Mouse (Mus musculus): Measurements from ENCODE around the gene Cdc73. TPM values are rescaled to one million over a fixed set of nuclear protein-coding genes. Genes with fewer than 3 reads are reported as not detected.

Gene Cdc73
- polyA plus RNA-seq, 1 experiment from 2014 or later = 18.2 TPM

DNA sequence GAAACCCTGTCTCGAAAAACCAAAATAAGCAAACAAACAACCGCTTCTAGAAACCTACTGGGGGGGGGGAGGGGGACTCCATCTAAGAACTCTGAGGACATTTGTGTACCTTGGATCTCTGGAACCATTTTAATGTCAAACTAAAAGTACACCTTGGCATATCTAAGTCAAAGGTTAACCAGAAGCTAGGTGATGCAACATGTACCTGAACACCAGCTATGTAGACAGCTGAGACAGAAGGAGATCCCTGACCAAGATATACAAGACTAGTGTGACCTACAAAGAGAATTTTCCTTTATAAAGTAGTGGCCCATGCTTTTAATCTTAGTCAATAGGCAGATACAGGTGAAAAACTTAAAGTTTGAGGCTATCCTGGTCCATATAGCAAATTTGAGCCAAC, 39.5 kb downstream of the Cdc73 start:
- H3K9ac ChIP-seq = no peak overlapping the region
- H3K4me1 ChIP-seq = no peaks in the 10 kb centered on the region
- H3K9me3 ChIP-seq = no peaks in the 10 kb centered on the region
- H3K4me3 ChIP-seq = no peak overlapping the region
- no peak for ATAC-seq (replicated peaks)
- no peak overlapping the region for H3K27ac ChIP-seq
- H3K27me3 ChIP-seq (replicated peaks) = no peaks in the 10 kb centered on the region
- WGBS = 100% methylated on average over 2 of the region's 2 CpGs
- no peak overlapping the region for H3K4me2 ChIP-seq
- 0 out of 2 replicates have a peak, but pooled peaks cover 5% of the 10 kb centered on the region for H3K36me3 ChIP-seq (replicated peaks)

DNA sequence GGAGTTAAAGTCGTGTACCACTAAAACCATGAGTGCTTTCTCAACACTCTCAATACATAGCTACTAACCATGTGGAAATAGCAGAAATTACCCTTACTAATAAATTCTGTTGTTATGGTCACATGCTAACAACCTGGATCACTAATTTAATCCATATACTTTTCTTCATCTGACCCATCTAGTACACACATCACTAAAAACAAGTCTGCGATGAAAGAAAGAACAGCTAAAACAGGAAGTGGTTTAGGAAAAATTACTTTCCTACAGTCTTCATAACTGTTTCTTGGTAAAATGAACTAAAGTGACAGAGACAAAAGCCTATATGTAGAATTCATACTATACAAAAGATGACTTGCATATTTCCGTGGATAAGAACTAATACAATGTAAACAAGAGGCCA, 49.0 kb downstream of the Cdc73 start:
- Histone ChIP-seq H3K36me3 (replicated peaks) (no peaks in the 10 kb centered on the region), H3K9ac (no peak overlapping the region), H3K4me3 (no peak overlapping the region), H3K27ac (no peak overlapping the region), H3K27me3 (replicated peaks) (no peaks in the 10 kb centered on the region), H3K9me3 (no peaks in the 10 kb centered on the region), H3K4me2 (no peak overlapping the region), H3K4me1 (no peaks in the 10 kb centered on the region)
- WGBS = 89% methylated on average over 3 of the region's 3 CpGs
- no peak for ATAC-seq (replicated peaks)

DNA sequence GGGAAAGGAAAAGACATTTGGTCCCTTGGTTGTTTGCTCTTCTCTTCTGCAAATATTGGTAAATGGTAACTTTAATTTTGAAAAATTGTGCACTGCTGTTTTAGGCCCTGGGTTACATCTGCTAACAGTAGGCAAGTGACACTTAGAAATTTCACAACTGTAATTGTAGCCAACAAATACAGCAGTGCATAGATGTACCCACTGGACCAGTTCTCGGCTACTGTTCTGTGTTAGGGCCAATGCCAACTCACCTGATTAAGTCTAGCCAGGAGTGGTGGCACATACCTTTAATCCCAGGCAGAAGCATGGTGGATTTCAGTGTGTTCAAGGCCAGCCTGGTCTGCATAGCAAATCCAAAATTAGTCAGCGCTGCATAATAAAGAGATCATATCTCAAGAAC, 52.4 kb downstream of the Cdc73 start:
- 95% methylated on average over 2 of the region's 2 CpGs for WGBS
- H3K4me3 ChIP-seq = no peak overlapping the region
- H3K4me2 ChIP-seq = no peak overlapping the region
- peaks cover 10% of the 10 kb centered on the region; the same call in 1 of the 2 replicates for H3K4me1 ChIP-seq
- H3K36me3 ChIP-seq (replicated peaks) = no peaks in the 10 kb centered on the region
- H3K27ac ChIP-seq = no peak overlapping the region
- no peaks in the 10 kb centered on the region for H3K9me3 ChIP-seq
- no peak for ATAC-seq (replicated peaks)
- H3K9ac ChIP-seq = no peak overlapping the region
- H3K27me3 ChIP-seq (replicated peaks) = no peaks in the 10 kb centered on the region

DNA sequence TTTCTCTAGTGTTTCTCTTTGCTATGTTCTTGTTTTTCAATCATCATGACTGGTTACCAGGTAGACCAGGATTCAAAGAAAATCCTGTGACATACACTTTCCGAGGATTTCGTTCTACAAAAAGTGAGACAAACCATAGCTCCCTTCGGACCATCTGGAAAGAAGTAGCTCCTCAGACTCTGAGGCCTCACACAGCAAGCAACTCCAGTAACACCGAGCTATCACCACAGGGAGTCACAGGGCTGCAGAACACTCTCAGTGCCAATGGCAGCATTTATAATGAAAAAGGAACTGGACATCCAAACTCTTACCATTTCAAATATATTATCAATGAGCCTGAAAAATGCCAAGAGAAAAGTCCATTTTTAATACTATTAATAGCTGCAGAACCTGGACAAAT, 56.5 kb downstream of the Cdc73 start:
- no peaks in the 10 kb centered on the region for H3K27me3 ChIP-seq (replicated peaks)
- H3K36me3 ChIP-seq (replicated peaks) = no peaks in the 10 kb centered on the region
- ATAC-seq (replicated peaks) = no peak
- H3K27ac ChIP-seq = no peak overlapping the region
- no peak overlapping the region for H3K9ac ChIP-seq
- no peaks in the 10 kb centered on the region for H3K9me3 ChIP-seq
- 74% methylated on average over 4 of the region's 4 CpGs for WGBS
- H3K4me1 ChIP-seq = peaks cover 11% of the 10 kb centered on the region; the same call in 1 of the 2 replicates
- no peak overlapping the region for H3K4me3 ChIP-seq
- H3K4me2 ChIP-seq = peak overlapping the region; percentile 36; the same call in 1 of the 2 replicates

DNA sequence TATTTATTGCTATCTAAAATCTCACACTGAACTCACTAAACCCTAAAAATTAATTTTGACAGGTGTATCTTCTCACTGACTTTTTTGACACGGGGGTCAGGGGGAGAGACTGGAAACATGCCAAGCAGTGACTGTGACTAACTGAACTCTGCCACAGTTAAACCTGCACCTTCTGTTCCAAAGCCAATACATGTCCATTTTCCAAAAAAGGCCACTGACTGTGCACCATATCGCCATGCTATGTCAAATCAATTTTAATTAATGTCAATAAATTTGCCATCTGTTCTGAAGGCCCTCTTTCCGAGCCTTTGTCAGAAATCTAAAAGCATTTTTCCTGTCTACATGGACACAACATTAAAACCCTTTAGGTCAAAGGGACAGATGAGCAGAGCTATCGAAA, 57.3 kb downstream of the Cdc73 start:
- Histone ChIP-seq H3K4me1 (peaks cover 11% of the 10 kb centered on the region; the same call in 1 of the 2 replicates), H3K4me2 (peak overlapping the region; percentile 36), H3K27me3 (replicated peaks) (no peaks in the 10 kb centered on the region), H3K36me3 (replicated peaks) (no peaks in the 10 kb centered on the region), H3K27ac (no peak overlapping the region), H3K9me3 (no peaks in the 10 kb centered on the region), H3K9ac (peak overlapping the region; percentile 22; the same call in 1 of the 2 replicates), H3K4me3 (peak overlapping the region; percentile 24)
- no peak for ATAC-seq (replicated peaks)
- 45% methylated on average over 4 of the region's 4 CpGs for WGBS

DNA sequence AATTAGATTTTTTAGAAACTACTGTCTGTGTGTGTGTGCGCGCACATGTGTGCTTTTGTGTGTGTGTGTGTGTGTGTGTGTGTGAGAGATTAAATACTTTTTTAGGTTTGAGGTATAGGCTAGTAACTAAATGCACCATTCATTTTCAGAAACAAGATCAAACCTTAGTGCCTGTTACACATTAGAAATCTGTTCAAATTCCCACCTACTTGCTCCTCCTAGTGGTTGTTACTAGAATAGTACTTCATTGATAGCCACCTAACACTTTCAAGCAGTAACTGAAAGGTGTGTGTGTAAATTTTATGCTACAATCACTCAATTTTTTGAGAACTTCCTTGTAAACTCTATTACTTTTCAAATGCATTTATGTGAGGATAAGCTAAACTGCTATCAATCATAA, 58.5 kb downstream of the Cdc73 start:
- peaks cover 11% of the 10 kb centered on the region; the same call in 1 of the 2 replicates for H3K4me1 ChIP-seq
- H3K36me3 ChIP-seq (replicated peaks) = no peaks in the 10 kb centered on the region
- H3K9me3 ChIP-seq = no peaks in the 10 kb centered on the region
- peak; percentile 38 for ATAC-seq (replicated peaks)
- H3K9ac ChIP-seq = no peak overlapping the region
- no peaks in the 10 kb centered on the region for H3K27me3 ChIP-seq (replicated peaks)
- 0 out of 2 replicates have a peak overlapping the region, but pooled peaks have one; percentile 50 for H3K27ac ChIP-seq
- H3K4me2 ChIP-seq = peak overlapping the region; percentile 21
- peak overlapping the region; percentile 31 for H3K4me3 ChIP-seq
- 97% methylated on average over 2 of the region's 2 CpGs for WGBS

DNA sequence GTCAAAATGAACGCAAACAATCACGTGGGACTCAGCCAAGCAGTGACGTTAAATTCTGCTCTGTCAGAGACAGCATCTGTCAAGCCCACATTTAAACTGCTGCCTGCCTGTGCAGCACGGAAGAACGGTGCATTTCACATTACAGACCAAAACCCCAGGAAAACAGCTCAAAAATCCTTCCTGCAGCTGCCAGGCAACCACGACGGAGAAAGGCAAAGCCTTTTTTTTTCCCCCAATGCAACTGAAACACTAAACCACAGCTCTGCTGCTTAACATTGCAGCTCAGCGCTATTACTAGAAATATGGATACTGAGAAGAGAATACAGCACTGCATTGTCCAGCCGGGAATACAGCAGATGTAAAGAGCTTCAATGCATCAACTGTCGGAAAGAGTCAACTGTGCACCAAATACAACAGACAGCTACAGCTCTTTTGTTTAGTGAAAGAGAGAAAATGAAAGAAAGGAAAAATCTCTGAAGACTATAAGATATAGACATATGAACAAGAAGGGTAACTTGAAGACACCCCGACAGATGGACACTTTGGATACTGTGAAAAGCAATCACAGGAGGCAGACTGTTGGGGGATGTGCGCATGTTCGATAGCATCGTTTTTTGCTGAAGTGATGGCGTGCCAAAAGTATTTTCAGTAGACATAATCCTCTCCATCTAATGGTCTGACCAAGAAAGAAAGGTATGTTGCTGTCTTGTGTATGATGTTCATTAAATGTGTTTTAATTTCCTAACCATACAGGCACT, 61.9 kb downstream of the Cdc73 start, which contains the start of gene B3galt2:
TSS of gene B3galt2 (plus strand) at position 15 of the 758 bp plus-strand sequence.
- no peaks in the 10 kb centered on the region for H3K36me3 ChIP-seq (replicated peaks)
- peak within 1 kb of the TSS; percentile 70 for H3K9ac ChIP-seq
- ATAC-seq (replicated peaks) = peak; percentile 95
- WGBS = 9% methylated on average over 15 of the region's 15 CpGs
- H3K4me2 ChIP-seq = peak within 1 kb of the TSS; percentile 52
- peak within 1 kb of the TSS; percentile 94 for H3K27ac ChIP-seq
- H3K4me1 ChIP-seq = peaks cover 4% of the 10 kb centered on the region; the same call in 1 of the 2 replicates
- peak within 1 kb of the TSS; percentile 50 for H3K4me3 ChIP-seq
- H3K9me3 ChIP-seq = no peaks in the 10 kb centered on the region
- H3K27me3 ChIP-seq (replicated peaks) = no peaks in the 10 kb centered on the region

DNA sequence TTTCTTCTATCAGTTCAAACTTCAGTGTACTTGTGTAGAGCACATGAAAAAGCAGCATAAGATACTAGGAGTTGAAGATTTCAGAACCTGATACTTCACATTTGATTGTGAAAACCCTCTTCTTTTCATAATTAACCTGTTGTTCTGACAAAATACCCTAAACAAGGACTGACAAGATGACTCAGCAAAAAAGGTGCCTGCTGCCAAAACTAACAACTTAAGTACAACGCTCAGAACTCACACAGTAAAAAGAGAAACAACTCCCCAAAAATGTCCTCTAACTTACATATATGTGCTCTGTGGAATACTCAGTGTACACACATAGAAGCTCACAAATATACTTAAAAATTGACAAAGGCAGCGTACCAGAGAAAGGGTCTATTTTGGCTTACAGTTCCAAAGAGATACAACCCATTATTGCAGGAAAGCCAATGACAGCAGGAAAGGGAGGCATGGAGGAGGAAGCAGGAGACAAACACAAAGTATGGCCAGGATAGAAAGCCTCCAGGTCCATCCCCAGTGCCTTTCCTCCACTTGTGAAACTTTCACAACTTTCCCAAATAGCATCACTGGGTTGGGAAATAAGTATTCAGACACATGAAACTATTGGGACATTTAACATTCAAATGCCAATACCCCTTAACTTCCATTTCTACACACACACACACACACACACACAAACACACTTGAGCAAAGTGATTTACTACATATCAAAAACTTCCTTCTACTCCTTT, 69.7 kb downstream of the Cdc73 start:
- H3K9ac ChIP-seq = no peak overlapping the region
- ATAC-seq (replicated peaks) = no peak
- 88% methylated on average over 2 of the region's 2 CpGs for WGBS

DNA sequence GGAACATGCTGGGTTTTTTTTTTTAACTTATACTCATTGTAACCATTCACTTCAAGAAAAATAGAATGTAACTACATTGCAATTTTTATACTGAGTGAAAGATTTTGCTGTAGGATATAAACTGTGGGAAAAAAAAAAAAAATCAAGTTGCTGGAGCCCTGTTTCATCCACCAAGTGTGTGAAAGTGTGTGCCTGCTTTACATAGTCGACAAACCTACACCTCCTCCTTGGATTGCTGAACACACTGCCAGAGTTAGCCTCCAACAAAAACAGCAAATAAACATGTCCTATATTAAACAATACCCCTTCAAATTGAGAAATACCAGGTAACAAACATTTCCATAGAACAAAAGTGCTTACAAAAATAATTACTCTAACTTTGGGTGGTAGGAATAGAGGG, 70.3 kb downstream of the Cdc73 start:
- Histone ChIP-seq H3K27ac (no peak overlapping the region), H3K27me3 (replicated peaks) (no peaks in the 10 kb centered on the region), H3K9ac (no peak overlapping the region), H3K9me3 (no peaks in the 10 kb centered on the region), H3K36me3 (replicated peaks) (no peaks in the 10 kb centered on the region), H3K4me1 (no peaks in the 10 kb centered on the region), H3K4me3 (no peak overlapping the region), H3K4me2 (no peak overlapping the region)
- ATAC-seq (replicated peaks) = no peak
- 92% methylated on average over 1 of the region's 1 CpGs for WGBS

More for the DNA sequence above, 69.7 kb downstream of the Cdc73 start:
- Histone ChIP-seq H3K4me1 (no peaks in the 10 kb centered on the region), H3K36me3 (replicated peaks) (no peaks in the 10 kb centered on the region), H3K4me3 (no peak overlapping the region), H3K4me2 (no peak overlapping the region), H3K9me3 (no peaks in the 10 kb centered on the region), H3K27me3 (replicated peaks) (no peaks in the 10 kb centered on the region), H3K27ac (no peak overlapping the region)

DNA sequence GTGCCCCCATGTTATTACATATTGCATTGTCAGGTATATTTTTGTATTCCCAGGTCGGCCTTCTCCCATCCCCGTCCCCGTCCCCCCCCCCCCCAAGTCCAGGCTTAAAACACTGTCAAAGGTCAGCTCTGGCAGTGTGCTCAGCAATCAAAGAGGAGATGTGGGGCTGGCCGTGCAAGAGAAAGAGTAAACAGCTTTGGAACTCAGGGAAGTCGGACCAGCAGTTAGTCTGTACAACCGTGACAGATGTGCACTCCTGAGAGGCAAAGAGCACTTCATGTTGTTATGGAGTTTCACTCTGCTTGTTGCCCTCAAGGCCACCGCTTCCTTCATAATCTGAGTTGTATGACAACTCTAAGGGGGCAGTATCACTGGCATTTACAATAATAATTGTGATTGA, 71.4 kb downstream of the Cdc73 start:
- no peak for ATAC-seq (replicated peaks)

DNA sequence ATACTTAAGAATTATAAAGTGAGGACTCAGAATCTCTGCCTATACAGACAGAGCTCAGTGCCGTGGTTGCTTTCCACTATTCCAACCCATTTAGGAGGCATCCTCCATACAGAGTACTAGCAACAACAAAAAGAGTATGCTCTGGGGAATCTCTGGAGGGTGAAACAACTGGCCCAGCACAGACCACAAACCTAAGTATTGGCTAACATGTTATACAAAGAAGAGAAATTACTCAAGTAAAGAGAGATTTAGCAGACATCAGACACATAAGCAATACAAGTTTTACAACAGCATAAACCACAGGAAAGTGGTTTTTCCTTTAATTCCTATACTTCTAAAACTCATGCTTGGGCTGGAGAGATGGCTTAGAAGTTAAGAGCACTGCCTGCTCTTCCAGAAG, 80.1 kb downstream of the Cdc73 start:
- no peak for ATAC-seq (replicated peaks)
- 100% methylated on average over 1 of the region's 1 CpGs for WGBS
- Histone ChIP-seq H3K27me3 (replicated peaks) (no peaks in the 10 kb centered on the region), H3K36me3 (replicated peaks) (no peaks in the 10 kb centered on the region), H3K27ac (no peak overlapping the region), H3K4me3 (no peak overlapping the region), H3K9ac (no peak overlapping the region), H3K4me2 (no peak overlapping the region), H3K9me3 (no peaks in the 10 kb centered on the region), H3K4me1 (no peaks in the 10 kb centered on the region)

More for the DNA sequence above, 71.4 kb downstream of the Cdc73 start:
- WGBS = 66% methylated on average over 7 of the region's 7 CpGs
- Histone ChIP-seq H3K9me3 (no peaks in the 10 kb centered on the region), H3K36me3 (replicated peaks) (no peaks in the 10 kb centered on the region), H3K4me1 (no peaks in the 10 kb centered on the region), H3K4me3 (no peak overlapping the region), H3K27ac (no peak overlapping the region), H3K9ac (no peak overlapping the region), H3K27me3 (replicated peaks) (no peaks in the 10 kb centered on the region), H3K4me2 (no peak overlapping the region)

DNA sequence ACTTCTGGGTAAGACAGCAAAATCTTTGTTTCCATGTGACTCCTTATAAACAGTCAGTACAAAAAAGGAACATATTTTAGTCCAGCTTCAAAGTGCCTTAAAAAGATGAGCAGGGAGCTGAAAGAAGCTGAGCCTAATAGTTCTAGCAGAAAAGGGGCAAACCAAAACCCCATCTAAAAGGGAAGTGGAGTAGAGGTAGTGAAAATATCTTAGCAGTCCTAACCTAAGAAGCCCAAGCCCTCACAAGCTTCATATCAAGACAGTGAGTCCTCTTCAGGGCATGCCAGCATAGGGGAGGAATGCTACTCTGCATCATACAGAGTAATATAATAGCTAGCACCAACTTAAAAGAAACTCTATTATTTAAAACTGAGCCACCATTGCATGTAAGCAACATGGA, 80.8 kb downstream of the Cdc73 start:
- Histone ChIP-seq H3K9ac (no peak overlapping the region), H3K4me3 (no peak overlapping the region), H3K27ac (no peak overlapping the region), H3K27me3 (replicated peaks) (no peaks in the 10 kb centered on the region), H3K4me1 (no peaks in the 10 kb centered on the region), H3K4me2 (no peak overlapping the region), H3K9me3 (no peaks in the 10 kb centered on the region), H3K36me3 (replicated peaks) (no peaks in the 10 kb centered on the region)
- ATAC-seq (replicated peaks) = no peak
